Mouse (Mus musculus): ENCODE data around the gene Fam57b.

GRCm38 (mm10) chr7:126861429-126862130 lies 64.1 kb downstream of the Fam57b start, which contains the start of gene Hirip3:
- no peak for TF ChIP-seq CEBPB (IDR thresholded peaks at IDR 0.05; ENCODE audit: insufficient read depth, poor library complexity, severe bottlenecking)
- TF ChIP-seq MAX (IDR thresholded peaks at IDR 0.05; ENCODE audit: low read depth) = no peak
- TF ChIP-seq MYOG (IDR thresholded peaks at IDR 0.05; ENCODE audit: control insufficient read depth in 1 of 3, insufficient read depth in 1 of 3, insufficient read length in 2 of 3, low read depth in 2 of 3) = no peak
- TF ChIP-seq POLR2A (IDR thresholded peaks at IDR 0.05; ENCODE audit: insufficient read length, low read depth) = peak; percentile 77
- no peak for TF ChIP-seq USF1 (IDR thresholded peaks at IDR 0.05; ENCODE audit: low read depth)
- TF ChIP-seq TCF3 (IDR thresholded peaks at IDR 0.05; ENCODE audit: insufficient read length, low read depth) = no peak
- TF ChIP-seq POLR2AphosphoS2 (IDR thresholded peaks at IDR 0.05; ENCODE audit: insufficient read length, low read depth) = peak; percentile 81
- no peak for TF ChIP-seq TCF12 (IDR thresholded peaks at IDR 0.05; ENCODE audit: insufficient read depth, poor library complexity, severe bottlenecking)
- no peak for TF ChIP-seq E2F4 (IDR thresholded peaks at IDR 0.05; ENCODE audit: insufficient read depth)
- TF ChIP-seq MYOD1 (IDR thresholded peaks at IDR 0.05; ENCODE audit: control insufficient read depth in 1 of 3, insufficient read length in 2 of 3, low read depth in 2 of 3) = no peak

Measured in myocyte (in vitro differentiated cells).